Mouse (Mus musculus) 416B (cell line): Measurements from ENCODE around the gene Usp28.
A peak's percentile ranks its signal among the peaks of the same experiment; 100 is the strongest.
"Not testable (repeated sequence)": the region's sequence is repeated elsewhere in the genome, so short reads cannot be mapped to it uniquely, and the experiment has no call there.

ENCODE experiments used
- DNase-seq: peaks from one replicate; pipeline ENCODE4 v3.0.0; 2011; ENCODE audit warnings: low read depth

The Usp28 gene

GRCm38 (mm10) chr9:48984845-48985707, at the start of gene Usp28:
Gene Usp28, plus strand, starts transcription at chr9:48985375.
- DNase-seq = peak; percentile 99

DNA sequence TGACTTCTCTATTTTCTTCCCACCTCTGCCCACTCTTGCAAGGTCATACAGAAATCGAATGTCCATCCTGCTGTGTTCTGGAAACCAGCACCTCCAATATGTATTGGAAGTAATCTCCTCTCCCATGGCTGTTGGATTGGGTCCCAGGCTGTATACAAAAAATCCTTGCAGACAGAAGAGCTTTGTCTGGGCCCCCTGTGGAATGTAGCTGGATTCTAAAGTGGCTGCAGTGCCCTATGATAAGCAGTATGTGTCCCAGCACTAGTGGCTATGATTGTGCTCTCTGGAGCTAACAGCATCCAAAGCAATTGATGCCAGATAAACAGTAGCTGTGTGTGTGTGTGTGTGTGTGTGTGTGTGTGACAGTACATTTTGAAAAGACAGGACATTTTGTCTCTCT, 42.8 kb upstream of the Usp28 start:
- DNase-seq = no peak

GRCm38 (mm10) chr9:48947565-48947964, 37.6 kb upstream of the Usp28 start:
- DNase-seq = no peak

GRCm38 (mm10) chr9:48961314-48961713, 23.9 kb upstream of the Usp28 start:
- DNase-seq = no peak

GRCm38 (mm10) chr9:48962131-48962530, 23.0 kb upstream of the Usp28 start:
- DNase-seq = no peak

DNA sequence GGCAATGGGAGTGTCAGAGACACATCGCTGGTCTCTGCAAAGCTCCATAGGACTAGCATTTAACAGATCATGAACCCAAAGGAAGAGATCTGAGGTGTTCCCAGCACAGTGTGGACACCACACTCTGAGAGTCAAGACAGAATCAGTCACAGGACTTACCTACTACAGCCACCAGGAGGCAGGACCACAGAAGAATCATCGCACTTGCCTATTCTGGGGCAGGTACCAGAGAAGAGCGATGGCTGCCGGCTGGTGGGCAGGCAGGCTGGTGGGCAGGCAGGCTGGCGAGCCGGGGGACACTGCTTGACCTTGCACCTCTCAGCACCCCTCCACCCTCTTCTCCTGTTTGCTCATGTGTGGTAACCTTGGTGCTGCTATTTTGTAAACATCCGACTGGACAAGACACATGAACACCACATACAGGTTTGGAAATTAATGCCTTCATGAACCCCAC, 20.6 kb upstream of the Usp28 start, which contains the start of gene Htr3b:
Htr3b (minus strand) TSS at position 404 of the 454 bp plus-strand sequence.
- DNase-seq = peak; percentile 17

GRCm38 (mm10) chr9:48972494-48972893, 12.7 kb upstream of the Usp28 start:
- peak; percentile 64 for DNase-seq

GRCm38 (mm10) chr9:48976661-48977355, 8.4 kb upstream of the Usp28 start:
- DNase-seq = peak; percentile 76

DNA sequence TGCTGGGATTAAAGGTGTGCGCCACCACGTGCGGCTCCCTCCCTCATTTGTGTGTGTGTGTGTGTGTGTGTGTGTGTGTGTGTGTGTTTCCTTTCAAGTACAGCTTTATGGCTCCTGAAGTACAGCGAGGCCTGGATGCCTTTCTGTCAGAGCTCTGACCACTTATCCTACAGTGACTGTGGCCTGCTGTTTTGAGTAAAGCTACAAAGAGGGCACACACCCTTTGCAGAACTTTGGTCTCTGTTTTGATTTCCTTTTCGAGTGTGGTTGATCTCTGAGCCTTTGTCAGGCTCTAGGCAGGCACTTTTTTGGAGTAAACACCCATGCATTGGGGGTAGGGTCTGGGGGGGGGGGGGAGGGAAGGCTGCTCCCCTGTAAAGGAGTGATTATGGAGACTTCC, 4.8 kb upstream of the Usp28 start:
- no peak for DNase-seq

- DNase-seq = no peak
Measured at GRCm38 (mm10) chr9:48980781-48981180, 4.4 kb upstream of the Usp28 start.

GRCm38 (mm10) chr9:48981827-48982226, 3.3 kb upstream of the Usp28 start:
- no peak for DNase-seq

- DNase-seq = not testable (repeated sequence)
Measured at GRCm38 (mm10) chr9:48983801-48984200, 1.4 kb upstream of the Usp28 start.

GRCm38 (mm10) chr9:48984320-48984844, 793 bp upstream of the Usp28 start:
- DNase-seq = peak; percentile 81

DNA sequence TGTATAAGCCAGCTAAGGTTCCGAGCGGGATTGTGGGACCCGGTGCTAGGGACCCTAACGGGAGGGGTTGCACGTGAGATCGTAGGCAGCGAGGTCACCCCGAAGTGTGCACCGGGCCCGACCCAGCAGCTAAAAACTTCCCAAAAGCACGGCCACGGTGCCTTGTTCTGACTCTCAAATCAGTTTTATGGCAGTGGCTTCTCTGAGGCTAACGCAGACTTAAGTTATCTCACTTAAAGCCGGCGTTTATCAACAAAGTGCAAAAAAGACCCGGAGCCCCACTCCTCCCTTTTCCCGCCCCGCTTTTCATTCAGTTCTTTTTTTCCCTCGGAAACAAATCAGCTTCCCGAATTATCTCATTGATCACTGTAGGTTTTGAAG, 523 bp downstream of the Usp28 start:
- DNase-seq = peak; percentile 33

DNA sequence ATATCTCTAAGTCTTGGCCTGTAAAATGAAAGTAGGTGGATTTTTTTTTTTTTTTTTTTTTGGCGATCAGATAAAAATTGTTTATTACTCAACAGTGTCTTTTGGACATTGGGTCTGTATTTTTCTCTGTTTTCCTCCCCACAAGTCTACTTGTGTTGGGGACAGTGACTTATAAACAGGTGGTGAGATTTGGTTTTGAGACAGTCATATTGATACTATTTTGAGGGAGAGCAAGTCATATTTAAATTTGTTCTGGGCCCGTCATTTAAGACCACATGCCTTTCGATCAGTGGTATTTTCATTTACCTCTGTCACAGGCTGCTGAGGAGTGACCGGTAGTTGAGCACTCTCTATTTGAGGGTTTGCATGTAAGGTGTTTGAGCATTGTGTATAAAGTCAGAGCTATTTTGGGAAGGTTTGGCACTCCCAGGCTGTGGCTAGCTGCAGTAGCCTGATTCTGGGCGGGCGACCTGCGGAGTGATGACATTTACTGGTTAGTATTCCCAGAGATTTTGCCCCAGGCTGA, 1.5 kb downstream of the Usp28 start:
- peak; percentile 16 for DNase-seq

GRCm38 (mm10) chr9:48987201-48988101, 2.3 kb downstream of the Usp28 start:
- peak; percentile 25 for DNase-seq

GRCm38 (mm10) chr9:48991671-48992070, 6.5 kb downstream of the Usp28 start:
- DNase-seq = no peak

- no peak for DNase-seq
Measured at GRCm38 (mm10) chr9:48994779-48995178, 9.6 kb downstream of the Usp28 start.

DNA sequence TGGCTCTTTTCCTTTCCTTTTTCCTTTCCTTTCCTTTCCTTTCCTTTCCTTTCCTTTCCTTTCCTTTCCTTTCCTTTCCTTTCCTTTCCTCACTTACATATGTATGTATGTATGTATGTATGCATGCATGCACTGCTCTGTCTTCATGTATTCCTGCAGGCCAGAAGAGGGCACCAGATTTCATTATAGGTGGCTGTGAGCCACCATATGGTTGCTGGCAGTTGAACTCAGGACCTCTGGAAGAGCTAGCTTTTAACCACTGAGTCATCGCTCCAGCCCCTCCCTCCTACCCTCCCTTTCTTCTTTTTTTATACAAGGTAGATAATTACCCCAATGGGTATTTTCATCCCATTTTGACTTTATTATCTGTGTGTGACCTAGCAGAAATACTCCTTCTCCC, 10.6 kb downstream of the Usp28 start:
- DNase-seq = peak; percentile 58

- no peak for DNase-seq
Measured at GRCm38 (mm10) chr9:48999256-48999655, 14.1 kb downstream of the Usp28 start.

DNA sequence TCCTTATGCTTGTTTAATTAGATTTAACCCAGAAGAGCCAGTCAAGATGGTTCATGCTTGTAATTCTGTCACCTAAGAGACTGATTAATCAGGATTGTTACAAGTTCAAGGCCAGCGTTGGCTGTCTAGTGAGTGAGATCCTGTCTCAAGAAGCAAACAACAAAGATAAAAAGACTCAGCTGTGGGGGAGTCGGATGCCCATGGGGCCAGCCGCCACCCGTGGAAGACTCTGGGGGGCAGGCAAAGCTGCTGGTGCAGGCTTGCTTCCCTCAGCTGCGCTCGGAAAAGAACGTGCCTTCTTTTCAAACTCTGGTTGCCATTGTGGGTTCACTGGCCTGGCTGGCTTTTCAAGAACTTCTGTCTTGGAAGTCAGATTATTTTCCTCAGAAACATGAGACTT, 30.6 kb downstream of the Usp28 start:
- DNase-seq = no peak

DNA sequence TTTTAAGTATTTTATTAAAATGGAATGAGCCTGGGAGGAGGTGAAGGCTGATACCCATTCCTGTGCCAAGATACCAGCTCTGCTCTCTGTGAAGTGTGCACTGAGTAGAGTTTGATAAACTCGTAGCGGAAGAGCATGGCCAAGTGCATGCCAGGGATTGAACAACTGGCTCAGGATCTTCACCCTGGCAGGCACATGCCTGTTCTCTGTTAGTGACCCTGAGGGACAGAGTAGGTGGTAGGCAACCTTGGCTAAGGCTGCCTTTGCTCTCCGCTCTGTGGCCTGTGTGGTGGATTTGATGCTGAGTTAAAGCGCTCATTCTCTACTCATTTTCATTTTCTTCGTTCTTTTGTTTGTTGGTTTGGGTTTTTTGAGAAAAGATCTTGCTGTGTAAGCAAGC, 36.1 kb downstream of the Usp28 start:
- DNase-seq = no peak
